Mouse (Mus musculus) hindbrain, embryonic 11.5 days (tissue): ENCODE measurements at regions not wholly inside any gene's neighbourhood (a gene's known extent, or its start where the extent isn't known, plus 50 kb on each side); places are given as distances from the start of the nearest gene placed in this dataset.

Source experiments
- ATAC-seq: fragments of 200-750 bp; cut with Nextera tagmentation; 2 replicates; pipeline ENCODE4 v1.8.0; 2017; ENCODE audit warnings: mild to moderate bottlenecking, moderate TSS enrichment, moderate library complexity; ENCODE audit not compliant: low FRiP score
- DNase-seq: peaks from one replicate; pipeline ENCODE4 v3.0.0-alpha.2; 2015; ENCODE audit warnings: low spot score
- H3K27ac ChIP-seq: fragments of 300-500 bp; sonication (generic); 2 replicates; pipeline ENCODE4 v1.5.1; 2014; ENCODE audit warnings: mild to moderate bottlenecking, low read depth, low read length
- H3K27me3 ChIP-seq: fragments of 300-500 bp; sonication (generic); 2 replicates; pipeline ENCODE4 v1.6.1; 2014; ENCODE audit warnings: mild to moderate bottlenecking, low read length, moderate library complexity, mixed read lengths; ENCODE audit not compliant: control insufficient read depth, insufficient read depth
- H3K36me3 ChIP-seq: fragments of 300-500 bp; sonication (generic); 2 replicates; pipeline ENCODE4 v1.6.1; 2014; ENCODE audit warnings: mild to moderate bottlenecking, low read length, moderate library complexity, mixed read lengths; ENCODE audit not compliant: control insufficient read depth, insufficient read depth
- H3K4me1 ChIP-seq: fragments of 300-500 bp; sonication (generic); replicated peaks from 2 replicates; pipeline ENCODE4 v1.6.1; 2014; ENCODE audit warnings: low read length, mixed read lengths; ENCODE audit not compliant: control insufficient read depth, insufficient read depth
- H3K4me2 ChIP-seq: fragments of 300-500 bp; sonication (generic); replicated peaks from 2 replicates; pipeline ENCODE4 v1.6.1; 2014; ENCODE audit warnings: mild to moderate bottlenecking, low read depth, low read length
- H3K4me3 ChIP-seq: fragments of 300-500 bp; sonication (generic); 2 replicates; pipeline ENCODE4 v1.5.1; 2014; ENCODE audit warnings: low read depth, low read length
- H3K9ac ChIP-seq: fragments of 300-500 bp; sonication (generic); 2 replicates; pipeline ENCODE4 v1.6.1; 2014; ENCODE audit warnings: low read depth, low read length
- H3K9me3 ChIP-seq: fragments of 300-500 bp; sonication (generic); 2 replicates; pipeline ENCODE4 v1.6.1; 2016; ENCODE audit warnings: low read length; ENCODE audit not compliant: control insufficient read depth
- WGBS: fragments of 180-500 bp; shearing (Covaris S2); extraction: QIAGEN DNeasy Blood & Tissue Kit; methylation state at CpG from one replicate; pipeline ENCODE4 v1.1.7; 2014; 5-methylcytosine and 5-hydroxymethylcytosine counted together

DNA sequence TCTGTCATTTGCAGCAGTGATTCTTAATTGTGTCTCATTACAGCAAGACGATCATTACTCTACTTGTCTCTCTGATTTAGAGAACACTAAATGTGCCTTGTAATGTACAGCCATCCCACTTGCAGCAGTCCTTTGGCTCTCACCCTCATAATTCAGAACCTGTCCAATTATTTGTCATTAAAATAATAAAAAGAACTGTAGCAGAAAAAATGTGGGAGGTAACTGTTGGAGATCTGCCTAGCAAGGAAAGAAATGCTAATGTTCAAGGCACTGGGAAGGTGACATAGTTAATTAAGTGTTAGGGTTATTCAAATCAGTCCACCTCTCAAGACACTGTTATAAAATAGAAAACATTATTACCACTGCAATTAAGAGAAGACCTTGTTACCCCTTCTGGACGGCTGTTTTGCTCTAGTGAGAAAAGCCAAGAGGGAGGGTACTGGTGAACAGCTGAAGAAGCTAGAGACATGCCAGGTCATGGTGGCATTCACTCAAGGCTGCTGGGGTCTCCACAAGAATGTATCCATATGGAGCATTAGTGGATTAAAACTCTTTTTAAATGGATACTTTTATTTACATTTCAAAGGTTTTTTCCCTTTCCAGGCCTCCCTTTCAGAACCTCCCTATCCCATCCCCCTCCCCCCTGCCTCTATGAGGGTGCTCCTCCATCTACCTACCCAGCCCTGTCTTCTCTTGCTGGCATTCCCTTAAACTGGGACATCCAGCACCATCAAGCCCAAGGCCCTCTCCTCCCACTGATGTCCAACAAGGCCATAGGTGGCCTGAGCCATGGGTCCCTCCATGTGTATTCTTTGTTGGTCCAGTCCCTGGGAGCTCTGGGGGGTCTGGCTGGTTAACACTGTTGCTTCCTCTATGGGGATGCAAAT is 69.4 kb downstream of the Gm11487 start:
- H3K36me3 ChIP-seq = no peaks in the 10 kb centered on the region

More for the DNA sequence above, 69.4 kb downstream of the Gm11487 start:
- no peaks in the 10 kb centered on the region for H3K4me1 ChIP-seq
- H3K4me2 ChIP-seq = no peak overlapping the region
- H3K9ac ChIP-seq = no peak overlapping the region
- ATAC-seq (peak; percentile 51), DNase-seq (no peak)
- no peaks in the 10 kb centered on the region for H3K9me3 ChIP-seq
- 82% methylated on average over 2 of the region's 2 CpGs for WGBS
- H3K4me3 ChIP-seq = no peak overlapping the region
- no peaks in the 10 kb centered on the region for H3K27me3 ChIP-seq
- H3K27ac ChIP-seq = no peak overlapping the region
